In the genomic region with DNA sequence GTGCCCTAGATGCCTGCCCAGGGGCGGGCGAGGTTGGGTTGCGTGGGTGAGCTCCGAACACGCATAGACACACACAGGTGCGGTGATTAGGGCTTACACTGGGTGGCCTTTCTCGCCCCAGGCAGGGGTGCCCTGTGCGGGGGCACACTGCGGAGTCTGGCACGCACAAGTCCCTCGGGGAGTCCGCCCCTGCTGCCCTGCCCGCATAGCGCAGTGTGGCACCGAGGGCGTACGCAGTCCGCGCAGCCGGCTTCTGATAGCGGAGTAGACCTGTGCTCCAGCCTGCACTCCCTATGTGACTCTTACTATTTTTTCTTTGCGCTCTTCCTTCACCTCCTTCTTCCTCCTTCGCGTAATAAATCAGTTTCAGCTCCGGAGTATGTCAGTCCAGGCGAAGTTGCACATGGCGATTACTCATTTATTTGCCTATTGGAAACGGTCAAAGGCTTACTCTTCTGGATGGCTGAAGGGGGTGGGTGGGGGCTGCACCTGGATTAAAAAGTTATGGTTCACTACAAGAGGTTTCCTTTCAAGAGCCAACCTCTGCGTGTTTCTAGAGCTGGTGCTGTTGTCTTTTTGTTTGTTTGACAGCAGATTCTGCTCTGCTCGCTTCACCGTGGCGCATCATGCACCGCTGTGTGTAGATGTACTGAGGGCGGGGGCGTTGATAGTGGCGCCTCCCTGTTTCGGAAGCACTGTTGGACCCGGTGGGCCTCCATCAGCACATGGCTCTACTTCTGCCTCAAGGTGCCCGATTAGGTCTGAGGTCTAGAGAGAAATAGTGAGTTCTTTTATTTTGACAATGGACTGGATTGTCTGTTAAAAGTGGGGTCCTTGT, we compare ENCODE assay signal across 8 mouse cellular contexts. TPM values are rescaled to one million over a fixed set of nuclear protein-coding genes. Genes with fewer than 3 reads are reported as not detected.
DNase-seq lines count a peak whose midpoint lies in the region; ATAC-seq and TF ChIP-seq lines count a peak whose summit lies in the region.

No protein-coding gene starts in this region.

- TF ChIP-seq POLR2A in cortical plate, adult 2 months (IDR thresholded peaks at IDR 0.05; ENCODE audit: extremely low read depth, insufficient read depth, low read length): no peak

- no peaks in the 10 kb centered on the region for H3K36me3 ChIP-seq in ES-E14 (ENCODE audit: control insufficient read depth, insufficient read depth, low read length, poor library complexity, severe bottlenecking)
- no peaks in the 10 kb centered on the region for H3K36me3 ChIP-seq in heart, postnatal 0 days (replicated peaks; ENCODE audit: control insufficient read depth, insufficient read depth, low read length)
- no peaks in the 10 kb centered on the region for H3K36me3 ChIP-seq in limb, embryonic 10.5 days
- H3K36me3 ChIP-seq in midbrain, postnatal 0 days (ENCODE audit: insufficient read depth, low read length): no peaks in the 10 kb centered on the region

- in situ Hi-C loops in ES-E14 (cut with MboI; ENCODE audit: low sequenced_read_pairs in 2 of 2, unreplicated experiment in 2 of 2): no loop called here

- H3K4me3 ChIP-seq in ES-E14 (ENCODE audit: insufficient read depth in 1 of 2, low read depth in 1 of 2, low read length in 2 of 2, poor library complexity in 1 of 2, severe bottlenecking in 1 of 2): peak overlapping the region; percentile 82 to 90
- H3K4me3 ChIP-seq in cortical plate, adult 2 months (ENCODE audit: insufficient read depth, low read length): peak overlapping the region; percentile 58
- H3K4me3 ChIP-seq in heart, postnatal 0 days (ENCODE audit: low read depth, low read length): peak overlapping the region; percentile 88
- peak overlapping the region; percentile 88 for H3K4me3 ChIP-seq in limb, embryonic 10.5 days
- H3K4me3 ChIP-seq in midbrain, postnatal 0 days (ENCODE audit: low read depth, low read length): peak overlapping the region; percentile 88

- no peak for TF ChIP-seq CTCF in cortical plate, adult 2 months (IDR thresholded peaks at IDR 0.05; ENCODE audit: extremely low read depth, insufficient read depth, low read length)
- TF ChIP-seq CTCF in heart, postnatal 0 days (IDR thresholded peaks at IDR 0.05; ENCODE audit: low read depth): no peak
- no peak for TF ChIP-seq CTCF in midbrain, postnatal 0 days (IDR thresholded peaks at IDR 0.05)

- no peaks in the 10 kb centered on the region for H3K9me3 ChIP-seq in ES-E14 (ENCODE audit: control insufficient read depth, insufficient read depth, low read depth, low read length)
- H3K9me3 ChIP-seq in heart, postnatal 0 days (replicated peaks; ENCODE audit: control insufficient read depth, low read length): no peaks in the 10 kb centered on the region
- H3K9me3 ChIP-seq in limb, embryonic 10.5 days (replicated peaks): no peaks in the 10 kb centered on the region
- no peaks in the 10 kb centered on the region for H3K9me3 ChIP-seq in midbrain, postnatal 0 days (ENCODE audit: low read length)

- ATAC-seq in heart, postnatal 0 days (ENCODE audit: insufficient read depth, low read depth): peak; percentile 19; the same call in 1 of the 2 replicates
- ATAC-seq in midbrain, postnatal 0 days (ENCODE audit: low FRiP score): peak; percentile 22

- H3K27ac ChIP-seq in ES-E14 (ENCODE audit: insufficient read depth, low read depth, low read length, poor library complexity, severe bottlenecking): no peak overlapping the region
- peak overlapping the region; percentile 2; the same call in 1 of the 2 replicates for H3K27ac ChIP-seq in cortical plate, adult 2 months (ENCODE audit: insufficient read depth, low read length)
- H3K27ac ChIP-seq in heart, postnatal 0 days (ENCODE audit: low read depth): no peak overlapping the region
- peak overlapping the region; percentile 95 for H3K27ac ChIP-seq in limb, embryonic 10.5 days
- H3K27ac ChIP-seq in midbrain, postnatal 0 days (ENCODE audit: low read depth, low read length): peak overlapping the region; percentile 78; the same call in 1 of the 2 replicates

- peak overlapping the region; percentile 86 for H3K9ac ChIP-seq in ES-E14 (ENCODE audit: insufficient read depth, low read depth, low read length, poor library complexity, severe bottlenecking)
- peak overlapping the region; percentile 85 for H3K9ac ChIP-seq in heart, postnatal 0 days (replicated peaks; ENCODE audit: low read depth, low read length)
- H3K9ac ChIP-seq in midbrain, postnatal 0 days (replicated peaks; ENCODE audit: low read length, poor library complexity, severe bottlenecking): peak overlapping the region; percentile 72

- 2% methylated on average over 39 of the region's 39 CpGs for WGBS in heart, postnatal 0 days
- under 1% methylated on average over 39 of the region's 39 CpGs for WGBS in limb, embryonic 10.5 days
- WGBS in midbrain, postnatal 0 days: under 1% methylated on average over 38 of the region's 39 CpGs

- no peaks in the 10 kb centered on the region; a peak in 1 of 4 replicates for H3K4me1 ChIP-seq in ES-E14 (ENCODE audit: control insufficient read depth in 2 of 2, insufficient read depth in 2 of 2, low read length in 2 of 2, poor library complexity in 1 of 2)
- peaks cover 6% of the 10 kb centered on the region for H3K4me1 ChIP-seq in cortical plate, adult 2 months (ENCODE audit: control insufficient read depth, insufficient read depth, low read length)
- peaks cover 19% of the 10 kb centered on the region for H3K4me1 ChIP-seq in heart, postnatal 0 days (ENCODE audit: control insufficient read depth, insufficient read depth)
- peaks cover 38% of the 10 kb centered on the region for H3K4me1 ChIP-seq in limb, embryonic 10.5 days
- peaks cover 3% of the 10 kb centered on the region; the same call in 1 of the 2 replicates for H3K4me1 ChIP-seq in midbrain, postnatal 0 days (ENCODE audit: insufficient read depth, low read length)

- TF ChIP-seq EP300 in heart, postnatal 0 days (IDR thresholded peaks at IDR 0.05; ENCODE audit: low read depth): no peak

- no peaks in the 10 kb centered on the region; the same call in 1 of the 2 replicates for H3K27me3 ChIP-seq in heart, postnatal 0 days (ENCODE audit: control insufficient read depth, insufficient read depth, low read length)
- H3K27me3 ChIP-seq in limb, embryonic 10.5 days (ENCODE audit: low read depth, poor library complexity, severe bottlenecking): peaks cover 22% of the 10 kb centered on the region
- no peaks in the 10 kb centered on the region for H3K27me3 ChIP-seq in midbrain, postnatal 0 days (ENCODE audit: insufficient read depth, low read length)

- peak; percentile 32 for DNase-seq in layer of hippocampus, adult 9-11 months
- DNase-seq in layer of hippocampus, adult 9-10 months (ENCODE audit: low spot score): no peak
- peak; percentile 9 for DNase-seq in ES-E14 (ENCODE audit: low read depth, low spot score)
- DNase-seq in heart, postnatal 0 days (ENCODE audit: low spot score): no peak
- DNase-seq in limb, embryonic 10.5 days (ENCODE audit: low spot score): peak; percentile 55
- DNase-seq in midbrain, postnatal 0 days (ENCODE audit: low spot score): peak; percentile 47
- peak; percentile 33 to 48 for DNase-seq in thymus, postnatal 36 days

- H3K4me2 ChIP-seq in heart, postnatal 0 days (ENCODE audit: low read depth, low read length): peak overlapping the region; percentile 97
- peak overlapping the region; percentile 94 for H3K4me2 ChIP-seq in midbrain, postnatal 0 days (ENCODE audit: low read depth, low read length, poor library complexity, severe bottlenecking)

TF ChIP-seq in ES-E14, 5 proteins besides CTCF, POLR2A, EP300 and RAD21:
- TF ChIP-seq MAFK (IDR thresholded peaks at IDR 0.05; ENCODE audit: insufficient read depth, low read depth, low read length): no peak
- 0 out of 2 replicates have a peak, but pooled peaks have one; percentile 60 for TF ChIP-seq ZNF384 (IDR thresholded peaks at IDR 0.05; ENCODE audit: low read depth, low read length)
- no peak for TF ChIP-seq HCFC1 (IDR thresholded peaks at IDR 0.05; ENCODE audit: borderline replicate concordance, insufficient read depth, low read length)
- TF ChIP-seq ZC3H11A (IDR thresholded peaks at IDR 0.05; ENCODE audit: borderline replicate concordance, low read depth, low read length): no peak
- TF ChIP-seq CHD2 (IDR thresholded peaks at IDR 0.05; ENCODE audit: low read depth, low read length): no peak

RNA-seq across cellular contexts. Expression of a gene that starts 1.4 kb away (rescaled TPM):
- total RNA-seq in ES-E14 (2012; rRNA removed): 44.6 and 61.7 TPM in 2 replicates
- 33.5 and 37.7 TPM in 2 replicates for polyA plus RNA-seq in cortical plate, adult 2 months (2012; rRNA removed)
- 36.1 and 47.5 TPM in 2 replicates for total RNA-seq in heart, postnatal 0 days (2014; rRNA removed; ENCODE audit: low replicate concordance)
- 3.1 and 3.3 TPM in 2 replicates for polyA plus RNA-seq in heart, postnatal 0 days (2015; fragmentation: Nextera tagmentation; extraction: Ambion mirVana)
- polyA plus RNA-seq in limb, embryonic 10.5 days (2016; fragmentation: Nextera tagmentation; extraction: Ambion mirVana): 1.8 and 2.2 TPM in 2 replicates
- total RNA-seq in midbrain, postnatal 0 days (2014; rRNA removed): 108 and 119 TPM in 2 replicates
- 13.1 and 16.5 TPM in 2 replicates for polyA plus RNA-seq in midbrain, postnatal 0 days (2015; fragmentation: Nextera tagmentation; extraction: Ambion mirVana)

Comparison
In these comparisons a context has a peak if more than half of its experiments do, and no peak if none do; other contexts are left out.
1. DNase-seq: peak in layer of hippocampus, adult 9-11 months (single experiment), ES-E14 (single experiment), limb, embryonic 10.5 days (single experiment), midbrain, postnatal 0 days (single experiment) and thymus, postnatal 36 days (2 of 2); none in layer of hippocampus, adult 9-10 months (single experiment) and heart, postnatal 0 days (single experiment).
2. H3K27ac ChIP-seq: peak in cortical plate, adult 2 months (single experiment), limb, embryonic 10.5 days (single experiment) and midbrain, postnatal 0 days (single experiment); none in ES-E14 (single experiment) and heart, postnatal 0 days (single experiment).
3. Peak in every context shown above with its lines, with median percentiles within 50 percentile points of each other: H3K4me3 ChIP-seq and H3K9ac ChIP-seq.